Mouse (Mus musculus): ENCODE data around the gene Cebpg. TPM values are rescaled to one million over a fixed set of nuclear protein-coding genes. Genes with fewer than 3 reads are reported as not detected.

The Cebpg gene
- polyA plus RNA-seq (2014; fragmentation: Nextera tagmentation; extraction: Ambion mirVana), result 30.8 and 39.3 TPM in 2 replicates

DNA sequence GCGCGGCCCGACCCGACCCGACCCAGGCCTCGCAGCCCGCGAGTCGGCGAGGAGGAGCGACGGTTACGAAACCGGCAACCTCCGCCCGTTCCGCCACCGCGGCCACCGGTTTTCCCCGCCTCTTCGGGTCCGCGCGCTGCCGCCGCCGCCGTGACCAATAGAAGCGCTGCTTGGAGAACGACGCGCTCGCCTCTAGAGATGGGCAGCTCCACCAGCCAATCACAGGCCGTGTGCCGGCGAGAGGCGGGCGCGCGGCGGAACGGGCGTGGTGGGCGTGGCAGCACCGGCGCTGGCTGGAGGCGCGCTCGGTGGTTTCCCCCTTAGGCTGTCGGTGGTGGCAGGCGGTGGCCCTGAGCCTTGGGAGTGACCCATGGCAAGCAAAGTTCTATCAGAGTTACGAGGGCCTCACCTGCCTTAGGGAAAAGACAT, at the start of gene Cebpg:
Cebpg (minus strand) TSS at position 138 of the 429 bp plus-strand sequence.
- peak within 1 kb of the TSS; percentile 94 for H3K9ac ChIP-seq (ENCODE audit: low read depth, low read length)
- peak within 1 kb of the TSS; percentile 64; the same call in 1 of the 2 replicates for H3K27ac ChIP-seq (ENCODE audit: low read depth, low read length)
- H3K4me2 ChIP-seq (replicated peaks; ENCODE audit: low read depth, low read length), result peak within 1 kb of the TSS; percentile 86
- H3K4me3 ChIP-seq (ENCODE audit: low read length), result peak within 1 kb of the TSS; percentile 96
- WGBS, result 0% methylated on average over 33 of the region's 53 CpGs
- no peaks in the 10 kb centered on the region for H3K36me3 ChIP-seq (ENCODE audit: control insufficient read depth, insufficient read depth, low read length)
- no peaks in the 10 kb centered on the region for H3K27me3 ChIP-seq (ENCODE audit: control insufficient read depth, insufficient read depth, low read length)
- H3K4me1 ChIP-seq (ENCODE audit: control insufficient read depth, insufficient read depth, low read length), result peaks cover 13% of the 10 kb centered on the region
- ATAC-seq (ENCODE audit: low FRiP score, low TSS enrichment), result peak; percentile 98
- H3K9me3 ChIP-seq (ENCODE audit: control insufficient read depth, low read length), result 0 out of 2 replicates have a peak, but pooled peaks cover 4% of the 10 kb centered on the region

DNA sequence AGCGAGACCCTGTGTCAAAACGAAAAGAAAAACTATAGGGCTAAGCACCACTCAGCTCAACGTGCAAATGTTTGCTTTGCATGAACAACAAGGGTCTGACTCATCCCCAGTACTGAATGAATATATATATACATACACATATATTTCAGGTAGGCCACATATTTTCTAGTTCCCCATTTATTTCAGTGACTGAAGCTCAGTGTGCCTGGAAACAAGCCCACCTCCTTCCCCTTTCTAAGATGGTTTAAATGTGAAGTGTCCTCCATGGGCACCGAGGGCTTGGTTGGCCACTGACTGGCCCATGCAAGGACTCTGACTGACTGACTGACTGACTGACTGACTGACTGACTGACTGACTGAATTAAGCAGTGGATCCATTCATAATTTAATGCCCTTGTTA, 43.2 kb upstream of the Cebpg start:
- Histone ChIP-seq H3K27ac (ENCODE audit: low read depth, low read length) (no peak overlapping the region), H3K27me3 (ENCODE audit: control insufficient read depth, insufficient read depth, low read length) (no peaks in the 10 kb centered on the region), H3K4me2 (replicated peaks; ENCODE audit: low read depth, low read length) (no peak overlapping the region), H3K4me1 (ENCODE audit: control insufficient read depth, insufficient read depth, low read length) (no peaks in the 10 kb centered on the region), H3K4me3 (ENCODE audit: low read length) (no peak overlapping the region), H3K36me3 (ENCODE audit: control insufficient read depth, insufficient read depth, low read length) (no peaks in the 10 kb centered on the region), H3K9ac (ENCODE audit: low read depth, low read length) (no peak overlapping the region), H3K9me3 (ENCODE audit: control insufficient read depth, low read length) (0 out of 2 replicates have a peak, but pooled peaks cover 4% of the 10 kb centered on the region)
- 93% methylated on average over 4 of the region's 4 CpGs for WGBS
- ATAC-seq (ENCODE audit: low FRiP score, low TSS enrichment), result no peak

DNA sequence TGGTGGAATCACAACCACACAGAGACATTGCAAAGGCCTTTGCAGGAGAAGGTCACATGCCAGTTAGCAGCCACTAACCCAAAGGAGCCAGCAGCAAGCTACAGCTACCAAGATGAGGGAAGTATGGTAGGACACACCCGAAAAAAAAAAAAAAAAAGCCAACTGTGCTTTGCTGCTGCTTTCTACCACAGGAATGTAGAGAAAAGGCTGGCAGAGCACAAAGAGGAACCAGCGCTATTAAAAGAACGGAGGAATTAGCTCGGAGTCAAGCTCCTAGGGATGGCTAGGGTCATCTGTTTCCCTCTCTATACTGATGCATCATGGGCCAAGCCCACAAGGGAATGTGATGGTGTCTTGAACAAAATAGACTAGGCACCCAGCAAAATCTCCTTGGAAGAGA, 42.4 kb upstream of the Cebpg start:
- Histone ChIP-seq H3K9me3 (ENCODE audit: control insufficient read depth, low read length) (peaks cover 4% of the 10 kb centered on the region; the same call in 1 of the 2 replicates), H3K4me3 (ENCODE audit: low read length) (no peak overlapping the region), H3K36me3 (ENCODE audit: control insufficient read depth, insufficient read depth, low read length) (no peaks in the 10 kb centered on the region), H3K4me2 (replicated peaks; ENCODE audit: low read depth, low read length) (no peak overlapping the region), H3K9ac (ENCODE audit: low read depth, low read length) (no peak overlapping the region), H3K4me1 (ENCODE audit: control insufficient read depth, insufficient read depth, low read length) (no peaks in the 10 kb centered on the region), H3K27me3 (ENCODE audit: control insufficient read depth, insufficient read depth, low read length) (no peaks in the 10 kb centered on the region), H3K27ac (ENCODE audit: low read depth, low read length) (no peak overlapping the region)
- no peak for ATAC-seq (ENCODE audit: low FRiP score, low TSS enrichment)
- 83% methylated on average over 4 of the region's 4 CpGs for WGBS

GRCm38 (mm10) chr7:35094975-35095678, 38.8 kb upstream of the Cebpg start:
- Histone ChIP-seq H3K9me3 (ENCODE audit: control insufficient read depth, low read length) (no peaks in the 10 kb centered on the region; the same call in 1 of the 2 replicates), H3K4me2 (replicated peaks; ENCODE audit: low read depth, low read length) (no peak overlapping the region), H3K9ac (ENCODE audit: low read depth, low read length) (no peak overlapping the region), H3K27ac (ENCODE audit: low read depth, low read length) (no peak overlapping the region), H3K4me3 (ENCODE audit: low read length) (no peak overlapping the region), H3K27me3 (ENCODE audit: control insufficient read depth, insufficient read depth, low read length) (no peaks in the 10 kb centered on the region), H3K4me1 (ENCODE audit: control insufficient read depth, insufficient read depth, low read length) (no peaks in the 10 kb centered on the region), H3K36me3 (ENCODE audit: control insufficient read depth, insufficient read depth, low read length) (no peaks in the 10 kb centered on the region)
- no peak for ATAC-seq (ENCODE audit: low FRiP score, low TSS enrichment)
- WGBS, result 78% methylated on average over 9 of the region's 9 CpGs

- Histone ChIP-seq H3K4me3 (ENCODE audit: low read length) (no peak overlapping the region), H3K27me3 (ENCODE audit: control insufficient read depth, insufficient read depth, low read length) (0 out of 2 replicates have a peak, but pooled peaks cover 3% of the 10 kb centered on the region), H3K36me3 (ENCODE audit: control insufficient read depth, insufficient read depth, low read length) (no peaks in the 10 kb centered on the region), H3K4me2 (replicated peaks; ENCODE audit: low read depth, low read length) (no peak overlapping the region), H3K4me1 (ENCODE audit: control insufficient read depth, insufficient read depth, low read length) (0 out of 2 replicates have a peak, but pooled peaks cover 10% of the 10 kb centered on the region), H3K27ac (ENCODE audit: low read depth, low read length) (no peak overlapping the region), H3K9ac (ENCODE audit: low read depth, low read length) (no peak overlapping the region), H3K9me3 (ENCODE audit: control insufficient read depth, low read length) (no peaks in the 10 kb centered on the region; the same call in 1 of the 2 replicates)
- no peak for ATAC-seq (ENCODE audit: low FRiP score, low TSS enrichment)
- 73% methylated on average over 5 of the region's 5 CpGs for WGBS
Observed at GRCm38 (mm10) chr7:35090550-35090949, 34.2 kb upstream of the Cebpg start.

- WGBS, result 2% methylated on average over 21 of the region's 21 CpGs
- 0 out of 2 replicates have a peak, but pooled peaks cover 3% of the 10 kb centered on the region for H3K27me3 ChIP-seq (ENCODE audit: control insufficient read depth, insufficient read depth, low read length)
- ATAC-seq (ENCODE audit: low FRiP score, low TSS enrichment), result peak; percentile 77
- H3K4me2 ChIP-seq (replicated peaks; ENCODE audit: low read depth, low read length), result peak overlapping the region; percentile 52
- H3K9ac ChIP-seq (ENCODE audit: low read depth, low read length), result peak overlapping the region; percentile 18; the same call in 1 of the 2 replicates
- H3K4me1 ChIP-seq (ENCODE audit: control insufficient read depth, insufficient read depth, low read length), result peaks cover 10% of the 10 kb centered on the region; the same call in 1 of the 2 replicates
- no peaks in the 10 kb centered on the region for H3K36me3 ChIP-seq (ENCODE audit: control insufficient read depth, insufficient read depth, low read length)
- H3K9me3 ChIP-seq (ENCODE audit: control insufficient read depth, low read length), result no peaks in the 10 kb centered on the region
- H3K4me3 ChIP-seq (ENCODE audit: low read length), result peak overlapping the region; percentile 23
- no peak overlapping the region for H3K27ac ChIP-seq (ENCODE audit: low read depth, low read length)
Observed at GRCm38 (mm10) chr7:35086271-35086861, 30.0 kb upstream of the Cebpg start.

GRCm38 (mm10) chr7:35084565-35085360, 28.4 kb upstream of the Cebpg start:
- peaks cover 13% of the 10 kb centered on the region; the same call in 1 of the 2 replicates for H3K4me1 ChIP-seq (ENCODE audit: control insufficient read depth, insufficient read depth, low read length)
- no peaks in the 10 kb centered on the region for H3K9me3 ChIP-seq (ENCODE audit: control insufficient read depth, low read length)
- ATAC-seq (ENCODE audit: low FRiP score, low TSS enrichment), result no peak
- H3K4me3 ChIP-seq (ENCODE audit: low read length), result no peak overlapping the region
- WGBS, result 79% methylated on average over 12 of the region's 12 CpGs
- no peak overlapping the region for H3K27ac ChIP-seq (ENCODE audit: low read depth, low read length)
- no peaks in the 10 kb centered on the region for H3K36me3 ChIP-seq (ENCODE audit: control insufficient read depth, insufficient read depth, low read length)
- no peak overlapping the region for H3K9ac ChIP-seq (ENCODE audit: low read depth, low read length)
- no peak overlapping the region for H3K4me2 ChIP-seq (replicated peaks; ENCODE audit: low read depth, low read length)
- H3K27me3 ChIP-seq (ENCODE audit: control insufficient read depth, insufficient read depth, low read length), result 0 out of 2 replicates have a peak, but pooled peaks cover 3% of the 10 kb centered on the region

GRCm38 (mm10) chr7:35081406-35082104, 25.2 kb upstream of the Cebpg start:
- peak overlapping the region; percentile 69; the same call in 1 of the 2 replicates for H3K27ac ChIP-seq (ENCODE audit: low read depth, low read length)
- H3K9ac ChIP-seq (ENCODE audit: low read depth, low read length), result no peak overlapping the region
- H3K27me3 ChIP-seq (ENCODE audit: control insufficient read depth, insufficient read depth, low read length), result 0 out of 2 replicates have a peak, but pooled peaks cover 3% of the 10 kb centered on the region
- H3K9me3 ChIP-seq (ENCODE audit: control insufficient read depth, low read length), result no peaks in the 10 kb centered on the region
- WGBS, result 77% methylated on average over 9 of the region's 9 CpGs
- no peak overlapping the region for H3K4me3 ChIP-seq (ENCODE audit: low read length)
- peaks cover 7% of the 10 kb centered on the region; the same call in 1 of the 2 replicates for H3K4me1 ChIP-seq (ENCODE audit: control insufficient read depth, insufficient read depth, low read length)
- H3K4me2 ChIP-seq (replicated peaks; ENCODE audit: low read depth, low read length), result no peak overlapping the region; the same call in 1 of the 2 replicates
- no peak for ATAC-seq (ENCODE audit: low FRiP score, low TSS enrichment)
- H3K36me3 ChIP-seq (ENCODE audit: control insufficient read depth, insufficient read depth, low read length), result no peaks in the 10 kb centered on the region
